Mouse (Mus musculus): ENCODE measurements around the gene Epgn.

DNA sequence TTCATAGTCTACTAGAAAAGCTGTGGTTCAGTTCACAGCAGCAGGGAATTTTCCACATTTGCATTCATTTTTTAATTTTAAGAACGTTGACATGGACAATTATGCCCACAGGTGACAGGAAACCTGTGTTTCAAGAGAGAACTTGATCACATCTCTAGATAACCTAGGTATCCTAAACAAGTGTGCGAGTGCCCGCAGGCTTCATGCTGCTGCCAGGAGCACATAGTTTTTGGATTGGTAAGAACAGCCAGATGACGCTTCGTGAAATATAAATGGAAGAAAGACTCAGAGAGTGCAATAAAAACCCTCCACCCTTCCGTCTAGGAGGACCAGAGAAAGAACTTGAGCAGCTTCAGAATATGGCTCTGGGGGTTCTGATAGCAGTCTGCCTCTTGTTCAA, at the start of gene Epgn:
- TF ChIP-seq POLR2A (IDR thresholded peaks at IDR 0.05; ENCODE audit: low read depth, low read length): no peak
- no peak for TF ChIP-seq CTCF (conservative IDR thresholded peaks at IDR 0.05; ENCODE audit: insufficient read depth, insufficient read length, low read depth, low read length)

All from kidney, adult 2 months (tissue).